Mouse (Mus musculus) midbrain, embryonic 16.5 days (tissue): ENCODE measurements around the gene Man1b1. TPM values are rescaled to one million over a fixed set of nuclear protein-coding genes. Genes with fewer than 3 reads are reported as not detected.

Experiments used
- polyA plus RNA-seq: library from polyadenylated mRNA; unstranded; fragments of >200 nt; fragmentation: Nextera tagmentation; extraction: Ambion mirVana; gene quantifications from 2 replicates; pipeline ENCODE4 v1.2.1, GENCODE M21; 2015

The Man1b1 gene
- polyA plus RNA-seq, 1 experiment from 2014 or later = 50.7 TPM

Other genes with a start within 250 kb of the Man1b1 start
- gene Noxa1, start 237.2 kb upstream of the Man1b1 start, polyA plus RNA-seq = not detected in 2 replicates
- gene Nrarp, start 151.6 kb upstream of the Man1b1 start, polyA plus RNA-seq = 13.1 and 15.0 TPM in 2 replicates
- 1.2 and 1.4 TPM in 2 replicates for gene Tor4a, start 135.5 kb upstream of the Man1b1 start, polyA plus RNA-seq
- gene Nelfb, start 120.8 kb upstream of the Man1b1 start, polyA plus RNA-seq = 116 and 117 TPM in 2 replicates
- gene Stpg3, start 117.7 kb upstream of the Man1b1 start, polyA plus RNA-seq = not detected in 2 replicates
- gene Fam166a, start 113.6 kb upstream of the Man1b1 start, polyA plus RNA-seq = 0.43 TPM in 1 of 2 replicates, not detected in the other
- gene Tubb4b, start 107.6 kb upstream of the Man1b1 start, polyA plus RNA-seq = 366 and 421 TPM in 2 replicates
- gene Slc34a3, start 98.0 kb upstream of the Man1b1 start, polyA plus RNA-seq = not detected in 2 replicates
- gene Rnf224, start 95.6 kb upstream of the Man1b1 start, polyA plus RNA-seq = not detected in 2 replicates
- 144 and 176 TPM in 2 replicates for gene Rnf208, start 90.1 kb upstream of the Man1b1 start, polyA plus RNA-seq
- 0.25 and 0.48 TPM in 2 replicates for gene Cysrt1, start 89.9 kb upstream of the Man1b1 start, polyA plus RNA-seq
- 4.3 and 4.7 TPM in 2 replicates for gene AL732309.1, start 85.5 kb upstream of the Man1b1 start, polyA plus RNA-seq
- 12.4 and 12.7 TPM in 2 replicates for gene Tmem203, start 76.9 kb upstream of the Man1b1 start, polyA plus RNA-seq
- gene Tprn, start 69.7 kb upstream of the Man1b1 start, polyA plus RNA-seq = 15.6 and 15.9 TPM in 2 replicates
- gene Ssna1, start 59.9 kb upstream of the Man1b1 start, polyA plus RNA-seq = 172 and 175 TPM in 2 replicates
- gene Anapc2, start 59.9 kb upstream of the Man1b1 start, polyA plus RNA-seq = 141 and 144 TPM in 2 replicates
- not detected in 2 replicates for gene Tmem210, start 44.2 kb upstream of the Man1b1 start, polyA plus RNA-seq
- gene Lrrc26, start 42.4 kb upstream of the Man1b1 start, polyA plus RNA-seq = not detected in 2 replicates
- gene Grin1, start 13.2 kb upstream of the Man1b1 start, polyA plus RNA-seq = 44.0 and 52.7 TPM in 2 replicates
- gene Dpp7, start 24.0 kb downstream of the Man1b1 start, polyA plus RNA-seq = 22.6 and 26.2 TPM in 2 replicates
- 4.6 and 5.2 TPM in 2 replicates for gene Uap1l1, start 33.3 kb downstream of the Man1b1 start, polyA plus RNA-seq
- 9.0 and 9.2 TPM in 2 replicates for gene Sapcd2, start 40.0 kb downstream of the Man1b1 start, polyA plus RNA-seq
- 3.7 and 9.0 TPM in 2 replicates for gene Entpd2, start 63.5 kb downstream of the Man1b1 start, polyA plus RNA-seq
- 481 and 529 TPM in 2 replicates for gene Npdc1, start 67.0 kb downstream of the Man1b1 start, polyA plus RNA-seq
- 0.09 and 0.80 TPM in 2 replicates for gene Fut7, start 90.9 kb downstream of the Man1b1 start, polyA plus RNA-seq
- gene Abca2, start 96.4 kb downstream of the Man1b1 start, polyA plus RNA-seq = 17.3 and 18.3 TPM in 2 replicates
- 2.8 and 3.4 TPM in 2 replicates for gene Clic3, start 124.5 kb downstream of the Man1b1 start, polyA plus RNA-seq
- 121 and 130 TPM in 2 replicates for gene Paxx, start 128.8 kb downstream of the Man1b1 start, polyA plus RNA-seq
- 465 and 593 TPM in 2 replicates for gene Ptgds, start 137.7 kb downstream of the Man1b1 start, polyA plus RNA-seq
- not detected in 2 replicates for gene Lcn12, start 161.6 kb downstream of the Man1b1 start, polyA plus RNA-seq
- 137 and 139 TPM in 2 replicates for gene Fbxw5, start 168.4 kb downstream of the Man1b1 start, polyA plus RNA-seq
- gene C8g, start 169.4 kb downstream of the Man1b1 start, polyA plus RNA-seq = 5.1 and 5.9 TPM in 2 replicates
- 15.2 and 15.9 TPM in 2 replicates for gene Traf2, start 214.6 kb downstream of the Man1b1 start, polyA plus RNA-seq
- 374 and 380 TPM in 2 replicates for gene Edf1, start 225.5 kb downstream of the Man1b1 start, polyA plus RNA-seq
- 0.50 and 2.4 TPM in 2 replicates for gene Mamdc4, start 242.5 kb downstream of the Man1b1 start, polyA plus RNA-seq
- 148 and 149 TPM in 2 replicates for gene Phpt1, start 242.9 kb downstream of the Man1b1 start, polyA plus RNA-seq
- 11.4 and 14.9 TPM in 2 replicates for gene Ajm1, start 249.4 kb downstream of the Man1b1 start, polyA plus RNA-seq